Mouse (Mus musculus) MEL (cell line): ENCODE measurements around the gene Fjx1. TPM values are rescaled to one million over a fixed set of nuclear protein-coding genes. Genes with fewer than 3 reads are reported as not detected.

ENCODE experiments used
- DNase-seq: peaks from one replicate; pipeline ENCODE4 v3.0.0; 2011; ENCODE audit warnings: low read depth, low spot score
- H3K27ac ChIP-seq: 2 replicates; pipeline ENCODE4 v1.5.1; 2012; ENCODE audit warnings: low read depth, mild to moderate bottlenecking, control low read depth, low read length, moderate library complexity; ENCODE audit not compliant: control insufficient read depth
- H3K27me3 ChIP-seq, 2 experiments: fragments of 150-350 bp in 1 of 2; sonication (generic) in 1 of 2; 2 replicates each; pipeline ENCODE4 v1.6.1; 2012; ENCODE audit warnings: low read length in 2 of 2, mild to moderate bottlenecking in 2 of 2, improper control_type of control experiment in 1 of 2, moderate library complexity in 1 of 2; ENCODE audit not compliant: insufficient read depth in 2 of 2, control insufficient read depth in 1 of 2
- H3K36me3 ChIP-seq, 2 experiments: 2 replicates each; pipeline ENCODE4 v1.6.1; 2012 to 2014; ENCODE audit warnings: low read length in 2 of 2, improper control_type of control experiment in 1 of 2, inconsistent platforms in 1 of 2, mild to moderate bottlenecking in 1 of 2; ENCODE audit not compliant: insufficient read depth in 2 of 2, control insufficient read depth in 1 of 2
- H3K4me1 ChIP-seq, 2 experiments: fragments of 150-350 bp in 1 of 2; sonication (generic) in 1 of 2; 2 replicates each; pipeline ENCODE4 v1.6.1; 2012; ENCODE audit warnings: low read length in 2 of 2, improper control_type of control experiment in 1 of 2, mild to moderate bottlenecking in 1 of 2; ENCODE audit not compliant: insufficient read depth in 2 of 2, control insufficient read depth in 1 of 2
- H3K4me3 ChIP-seq, 2 experiments: fragments of 150-350 bp in 1 of 2; sonication (generic) in 1 of 2; 2 replicates each; pipeline ENCODE4 v1.5.1; 2012; ENCODE audit warnings: low read depth in 2 of 2, low read length in 2 of 2, mild to moderate bottlenecking in 2 of 2, moderate library complexity in 2 of 2, control low read depth in 1 of 2, improper control_type of control experiment in 1 of 2; ENCODE audit not compliant: control insufficient read depth in 1 of 2, insufficient read depth in 1 of 2
- H3K79me2 ChIP-seq: 2 replicates; pipeline ENCODE4 v1.6.1; 2012; ENCODE audit warnings: mild to moderate bottlenecking, low read length, moderate library complexity; ENCODE audit not compliant: control insufficient read depth, poor library complexity, insufficient read depth
- H3K9ac ChIP-seq: 2 replicates; pipeline ENCODE4 v1.6.1; 2012; ENCODE audit warnings: low read depth, mild to moderate bottlenecking, control low read depth, low read length, moderate library complexity; ENCODE audit not compliant: control insufficient read depth, poor library complexity, severe bottlenecking
- H3K9me3 ChIP-seq: fragments of 150-350 bp; sonication (generic); replicated peaks from 2 replicates; pipeline ENCODE4 v1.6.1; 2012; ENCODE audit warnings: mild to moderate bottlenecking, low read length, improper control_type of control experiment, moderate library complexity; ENCODE audit not compliant: insufficient read depth
- ELF1 ChIP-seq: IDR thresholded peaks from 2 replicates; pipeline ENCODE4 v1.6.1; 2014; ENCODE audit warnings: low read depth, mild to moderate bottlenecking, inconsistent platforms, low read length, improper control_type of control experiment, moderate library complexity
- EP300 ChIP-seq, 2 experiments: IDR thresholded peaks; 2 replicates each; pipeline ENCODE4 v1.6.1; 2011; ENCODE audit warnings: improper control_type of control experiment in 2 of 2, low read length in 2 of 2, low read depth in 1 of 2, mild to moderate bottlenecking in 1 of 2
- GABPA ChIP-seq: IDR thresholded peaks from 2 replicates; pipeline ENCODE4 v1.6.1; 2012; ENCODE audit warnings: low read depth, mild to moderate bottlenecking, inconsistent platforms, low read length, improper control_type of control experiment, moderate library complexity
- GATA1 ChIP-seq: IDR thresholded peaks from 2 replicates; pipeline ENCODE4 v1.6.1; 2011; ENCODE audit warnings: low read depth, low read length, improper control_type of control experiment
- JUND ChIP-seq: IDR thresholded peaks from 2 replicates; pipeline ENCODE4 v1.6.1; 2011; ENCODE audit warnings: low read depth, mild to moderate bottlenecking, improper control_type of control experiment, low read length
- MEF2A ChIP-seq: IDR thresholded peaks from 2 replicates; pipeline ENCODE4 v1.6.1; 2014; ENCODE audit warnings: low read depth, mild to moderate bottlenecking, inconsistent platforms, low read length, improper control_type of control experiment; ENCODE audit not compliant: poor library complexity, insufficient replicate concordance, severe bottlenecking; ENCODE audit errors: extremely low read depth
- TAL1 ChIP-seq: IDR thresholded peaks from 2 replicates; pipeline ENCODE4 v1.6.1; 2012; ENCODE audit warnings: mild to moderate bottlenecking, inconsistent platforms, low read length, moderate library complexity, mixed read lengths
- ZMIZ1 ChIP-seq: IDR thresholded peaks from 2 replicates; pipeline ENCODE4 v1.6.1; 2012; ENCODE audit warnings: low read depth, mild to moderate bottlenecking, inconsistent platforms, low read length, improper control_type of control experiment, moderate library complexity
- polyA plus RNA-seq, 2 experiments: library from polyadenylated mRNA; stranded (reverse) in 1 of 2; unstranded in 1 of 2; fragments of >175 nt in 1 of 2; fragments of >200 nt in 1 of 2; gene quantifications; 2 replicates each; pipeline versions ENCODE4 v1.2.1 to v1.2.4; 2012; ENCODE audit warnings: low replicate concordance in 2 of 2, low read depth in 1 of 2; ENCODE audit not compliant: insufficient read length in 2 of 2, insufficient read depth in 1 of 2, missing spikeins in 1 of 2
- total RNA-seq: library from RNA; depleted of rRNA; stranded (reverse); fragments of 300-350 nt; gene quantifications from 2 replicates; pipeline ENCODE4 v1.2.3, GENCODE M21; 2012

Fjx1 gene
- total and polyA plus RNA-seq, 3 experiments = not detected

- peak; percentile 78 for DNase-seq
- Histone ChIP-seq H3K27me3 (no peaks in the 10 kb centered on the region), H3K9ac (no peak overlapping the region), H3K79me2 (no peaks in the 10 kb centered on the region), H3K9me3 (no peaks in the 10 kb centered on the region), H3K4me1 (peaks cover 33 to 48% of the 10 kb centered on the region in 2 experiments), H3K36me3 (peaks cover 0 to 57% of the 10 kb centered on the region in 2 experiments; a peak in 2 of 4 replicates), H3K27ac (peak overlapping the region; percentile 16; the same call in 1 of the 2 replicates), H3K4me3 (no peak overlapping the region)
- TF ChIP-seq GATA1 (peak; percentile 56), EP300 (IDR thresholded peaks at IDR 0.05; ENCODE audit: low read depth in 1 of 2, low read length in 2 of 2) (peak; percentile 31 to 67; a peak in 3 of 4 replicates), TAL1 (peak; percentile 44), JUND (peak; percentile 63; the same call in 1 of the 2 replicates), ZMIZ1 (no peak)
These were observed 41.7 kb downstream of the Fjx1 start for GRCm38 (mm10) chr2:102410615-102411014.

GRCm38 (mm10) chr2:102409741-102410140 lies 42.6 kb downstream of the Fjx1 start:
- Histone ChIP-seq H3K4me1 (peaks cover 33 to 48% of the 10 kb centered on the region in 2 experiments), H3K9ac (no peak overlapping the region), H3K27ac (no peak overlapping the region), H3K4me3 (no peak overlapping the region), H3K36me3 (peaks cover 0 to 57% of the 10 kb centered on the region in 2 experiments; a peak in 2 of 4 replicates), H3K79me2 (no peaks in the 10 kb centered on the region), H3K9me3 (no peaks in the 10 kb centered on the region), H3K27me3 (no peaks in the 10 kb centered on the region)
- no peak for DNase-seq
- TF ChIP-seq EP300 (IDR thresholded peaks at IDR 0.05; ENCODE audit: low read depth in 1 of 2, low read length in 2 of 2) (peak in 1 of 2 experiments; percentile 16; a peak in 1 of 4 replicates), MEF2A (no peak)

- no peak for DNase-seq
- H3K9me3 ChIP-seq = no peaks in the 10 kb centered on the region
- H3K4me1 ChIP-seq = peaks cover 25 to 40% of the 10 kb centered on the region in 2 experiments
- peaks cover 0 to 45% of the 10 kb centered on the region in 2 experiments; a peak in 2 of 4 replicates for H3K36me3 ChIP-seq
- no peak within 1 kb of the TSS for H3K27ac ChIP-seq
- TF ChIP-seq ELF1 (no peak), GABPA (no peak), MEF2A (no peak), TAL1 (no peak)
- TF ChIP-seq, all 39 proteins: peak for 0
- Histone ChIP-seq H3K27me3 (no peaks in the 10 kb centered on the region), H3K79me2 (no peaks in the 10 kb centered on the region), H3K9ac (no peak within 1 kb of the TSS; the same call in 1 of the 2 replicates), H3K4me3 (peak within 1 kb of the TSS; percentile 23 to 34; a peak in 2 of 4 replicates)
These were observed 44.7 kb downstream of the Fjx1 start, which contains the start of gene Trim44 for GRCm38 (mm10) chr2:102407363-102408184. Trim44 (minus strand) TSS chr2:102407828.
